Mouse (Mus musculus) thymus, adult 2 months (tissue): ENCODE measurements around the gene Rbm11.

Experiments
- CTCF ChIP-seq: fragments of 200-500 bp; IDR thresholded peaks from 2 replicates; pipeline ENCODE4 v1.5.1; 2012; ENCODE audit warnings: mild to moderate bottlenecking, control low read depth, low read length, moderate library complexity, borderline replicate concordance; ENCODE audit not compliant: control insufficient read depth, poor library complexity, insufficient read depth; ENCODE audit errors: extremely low read depth
- POLR2A ChIP-seq: fragments of 200-500 bp; IDR thresholded peaks from 2 replicates; pipeline ENCODE4 v1.6.1; 2012; ENCODE audit warnings: mild to moderate bottlenecking, low read length, control low read depth, moderate library complexity; ENCODE audit not compliant: control insufficient read depth, poor library complexity, insufficient read depth; ENCODE audit errors: extremely low read depth

DNA sequence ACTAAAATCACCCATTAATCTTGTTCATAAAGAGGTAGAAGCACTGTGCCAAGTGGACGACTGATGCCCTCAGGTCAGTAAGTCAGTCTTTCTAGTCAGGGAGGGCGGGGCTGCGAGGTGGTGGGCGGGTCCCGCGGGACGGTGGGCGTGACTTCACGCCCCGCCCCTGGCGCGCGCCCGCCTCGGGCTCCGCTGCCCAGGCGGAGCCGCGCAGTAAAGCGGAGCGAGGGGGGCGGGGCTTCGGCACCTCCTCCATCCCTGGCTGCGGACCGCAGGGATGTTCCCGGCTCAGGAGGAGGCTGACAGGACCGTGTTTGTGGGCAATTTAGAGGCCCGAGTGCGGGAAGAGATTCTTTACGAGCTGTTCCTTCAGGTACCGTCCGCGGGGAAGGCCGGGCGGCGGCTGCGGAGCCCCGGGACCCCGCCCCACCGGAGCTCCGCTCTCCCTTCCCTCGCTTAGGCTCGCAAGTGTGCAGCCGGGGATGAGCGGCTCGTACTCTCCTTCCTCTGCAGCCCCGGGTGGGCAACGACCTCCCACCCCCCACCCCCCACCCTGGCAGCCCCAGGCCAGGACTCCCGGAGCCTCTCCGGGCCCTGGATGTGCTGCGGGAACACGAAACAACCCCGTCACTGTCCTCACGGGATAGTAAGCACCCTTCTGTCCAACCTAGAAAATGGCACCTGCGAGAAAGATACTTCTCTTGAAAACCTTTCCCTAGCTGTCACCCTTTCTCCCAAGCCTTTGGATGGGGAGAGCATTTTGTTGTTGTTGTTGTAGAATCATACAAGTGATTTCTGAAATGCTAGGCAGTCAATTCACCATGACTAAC, at the start of gene Rbm11:
- TF ChIP-seq POLR2A (no peak), CTCF (no peak)
